Mouse (Mus musculus) erythroblast, adult 5-6 weeks (primary cell): ENCODE measurements at regions not wholly inside any gene's neighbourhood (a gene's known extent, or its start where the extent isn't known, plus 50 kb on each side); places are given as distances from the start of the nearest gene placed in this dataset.
"Not testable (repeated sequence)": the region's sequence is repeated elsewhere in the genome, so short reads cannot be mapped to it uniquely, and the experiment has no call there.

ENCODE experiments used
- ATAC-seq: replicated peaks from 2 replicates; pipeline ENCODE4 v1.8.0; 2016; ENCODE audit warnings: moderate number of reproducible peaks, mild to moderate bottlenecking, moderate TSS enrichment, inconsistent platforms; ENCODE audit not compliant: poor library complexity, low FRiP score, severe bottlenecking

GRCm38 (mm10) chr10:15321480-15321879 lies 603.5 kb upstream of the Gje1 start:
- ATAC-seq: no peak

GRCm38 (mm10) chr10:15317017-15317607 lies 599.1 kb upstream of the Gje1 start:
- ATAC-seq: no peak

GRCm38 (mm10) chr10:15310650-15311049 lies 592.6 kb upstream of the Gje1 start:
- ATAC-seq: no peak

GRCm38 (mm10) chr10:15305811-15306473 lies 587.9 kb upstream of the Gje1 start:
- ATAC-seq: no peak

- peak; percentile 79; the same call in 1 of the 2 replicates for ATAC-seq
Measured at GRCm38 (mm10) chr10:15300199-15301085, 582.4 kb upstream of the Gje1 start.

GRCm38 (mm10) chr10:15299331-15300198 lies 581.6 kb upstream of the Gje1 start:
- ATAC-seq: no peak

GRCm38 (mm10) chr10:15297257-15297656 lies 579.2 kb upstream of the Gje1 start:
- ATAC-seq: no peak

- ATAC-seq: no peak
Measured at GRCm38 (mm10) chr10:15294125-15294524, 576.1 kb upstream of the Gje1 start.

GRCm38 (mm10) chr10:15263337-15263736 lies 545.3 kb upstream of the Gje1 start:
- ATAC-seq: not testable (repeated sequence)

- ATAC-seq: not testable (repeated sequence)
Measured at GRCm38 (mm10) chr10:15262282-15262681, 544.3 kb upstream of the Gje1 start.

- no peak for ATAC-seq
Measured at GRCm38 (mm10) chr10:15249402-15250086, 531.5 kb upstream of the Gje1 start.

GRCm38 (mm10) chr10:15248899-15249298 lies 530.9 kb upstream of the Gje1 start:
- ATAC-seq: no peak

GRCm38 (mm10) chr10:15244376-15245262 lies 526.6 kb upstream of the Gje1 start:
- ATAC-seq: no peak

- no peak for ATAC-seq
Measured at GRCm38 (mm10) chr10:15243460-15243859, 525.4 kb upstream of the Gje1 start.

- no peak for ATAC-seq
Measured at GRCm38 (mm10) chr10:15218883-15219282, 500.9 kb upstream of the Gje1 start.

GRCm38 (mm10) chr10:15179585-15179984 lies 461.6 kb upstream of the Gje1 start:
- no peak for ATAC-seq

- no peak for ATAC-seq
Measured at GRCm38 (mm10) chr10:15174421-15174820, 456.4 kb upstream of the Gje1 start.

- ATAC-seq: no peak
Measured at GRCm38 (mm10) chr10:15172558-15172957, 454.5 kb upstream of the Gje1 start.
